In the genomic region with DNA sequence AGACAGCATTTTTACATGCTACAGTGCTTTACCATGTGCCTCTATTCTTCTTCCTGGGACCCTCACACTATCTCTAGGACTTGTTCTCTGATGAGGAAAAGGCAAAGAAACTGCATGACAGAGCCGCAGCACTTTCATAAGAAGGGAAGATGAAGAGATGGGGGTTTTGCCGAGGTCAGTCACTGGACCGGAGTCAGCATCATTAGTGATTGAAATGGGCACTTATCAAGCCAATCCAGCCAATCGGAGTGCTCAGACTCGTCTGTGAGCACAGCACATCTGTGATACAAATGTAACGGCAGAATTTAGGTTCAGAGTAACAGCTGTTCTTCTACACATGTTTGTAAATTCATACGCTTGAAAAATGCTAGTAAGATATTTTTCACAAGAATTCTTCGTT, we compare ENCODE assay signal across 10 mouse cellular contexts.
A peak's percentile ranks its signal among the peaks of the same experiment; 100 is the strongest.
DNase-seq lines count a peak whose midpoint lies in the region; ATAC-seq and TF ChIP-seq lines count a peak whose summit lies in the region.
"Had no signal": no experiment of that assay in that cellular context is flagged by ENCODE, and none has a peak within 500 bp of the region (broad histone marks: within the 10 kb centered on the region; RNA-seq: fewer than 3 reads in every experiment).

No protein-coding gene starts in this region.

- 62% methylated on average over 8 of the region's 8 CpGs for WGBS in heart, embryonic 11.5 days (ENCODE audit: insufficient replicate concordance)
- WGBS in hindbrain, embryonic 11.5 days: 49% methylated on average over 8 of the region's 8 CpGs
- WGBS in midbrain, embryonic 15.5 days: 34% methylated on average over 8 of the region's 8 CpGs

- H3K4me1 ChIP-seq in heart, embryonic 11.5 days (ENCODE audit: control insufficient read depth, insufficient read depth, low read length): peaks cover 33% of the 10 kb centered on the region
- H3K4me1 ChIP-seq in cortical plate, adult 2 months (ENCODE audit: control insufficient read depth, insufficient read depth, low read length): peaks cover 11% of the 10 kb centered on the region
- H3K4me1 ChIP-seq in hindbrain, embryonic 11.5 days (replicated peaks; ENCODE audit: control insufficient read depth, insufficient read depth, low read length): peaks cover 23% of the 10 kb centered on the region; the same call in 1 of the 2 replicates
- H3K4me1 ChIP-seq in midbrain, embryonic 15.5 days: peaks cover 68% of the 10 kb centered on the region

- no peak overlapping the region for H3K4me2 ChIP-seq in heart, embryonic 11.5 days
- peak overlapping the region; percentile 44; the same call in 1 of the 2 replicates for H3K4me2 ChIP-seq in hindbrain, embryonic 11.5 days (replicated peaks; ENCODE audit: low read depth, low read length)
- H3K4me2 ChIP-seq in midbrain, embryonic 15.5 days: peak overlapping the region; percentile 51

- no peak for TF ChIP-seq CTCF in cortical plate, adult 2 months (IDR thresholded peaks at IDR 0.05; ENCODE audit: extremely low read depth, insufficient read depth, low read length)

- H3K9me3 ChIP-seq in heart, embryonic 11.5 days (replicated peaks; ENCODE audit: control insufficient read depth, low read length): no peaks in the 10 kb centered on the region
- H3K9me3 ChIP-seq in hindbrain, embryonic 11.5 days (ENCODE audit: control insufficient read depth, low read length): no peaks in the 10 kb centered on the region
- H3K9me3 ChIP-seq in midbrain, embryonic 15.5 days: no peaks in the 10 kb centered on the region
- H3K9me3 ChIP-seq: liver, embryonic 13.5 days had no signal

- ATAC-seq in heart, embryonic 11.5 days (replicated peaks; ENCODE audit: insufficient number of reproducible peaks, low FRiP score, low TSS enrichment): no peak
- ATAC-seq in hindbrain, embryonic 11.5 days (ENCODE audit: low FRiP score): peak; percentile 26; the same call in 1 of the 2 replicates
- no peak for ATAC-seq in midbrain, embryonic 15.5 days (replicated peaks)

- H3K9ac ChIP-seq in heart, embryonic 11.5 days (ENCODE audit: low read depth, low read length): no peak overlapping the region
- no peak overlapping the region for H3K9ac ChIP-seq in hindbrain, embryonic 11.5 days (ENCODE audit: low read depth, low read length)
- peak overlapping the region; percentile 11; the same call in 1 of the 2 replicates for H3K9ac ChIP-seq in midbrain, embryonic 15.5 days
- H3K9ac ChIP-seq: liver, embryonic 13.5 days had no signal

- 0 out of 2 replicates have a peak overlapping the region, but pooled peaks have one; percentile 29 for H3K27ac ChIP-seq in heart, embryonic 11.5 days (ENCODE audit: low read depth, low read length)
- H3K27ac ChIP-seq in cortical plate, adult 2 months (ENCODE audit: insufficient read depth, low read length): 0 out of 2 replicates have a peak overlapping the region, but pooled peaks have one; percentile 8
- peak overlapping the region; percentile 94 for H3K27ac ChIP-seq in hindbrain, embryonic 11.5 days (ENCODE audit: low read depth, low read length)
- peak overlapping the region; percentile 75 for H3K27ac ChIP-seq in midbrain, embryonic 15.5 days
- H3K27ac ChIP-seq: kidney, postnatal 0 days; liver, embryonic 13.5 days had no signal

- H3K36me3 ChIP-seq in heart, embryonic 11.5 days (ENCODE audit: control insufficient read depth, insufficient read depth, low read length): no peaks in the 10 kb centered on the region
- no peaks in the 10 kb centered on the region for H3K36me3 ChIP-seq in hindbrain, embryonic 11.5 days (ENCODE audit: control insufficient read depth, insufficient read depth, low read length)
- H3K36me3 ChIP-seq in midbrain, embryonic 15.5 days (replicated peaks): no peaks in the 10 kb centered on the region
- H3K36me3 ChIP-seq: liver, embryonic 13.5 days had no signal

- no peak overlapping the region for H3K4me3 ChIP-seq in heart, embryonic 11.5 days (ENCODE audit: low read depth, low read length)
- H3K4me3 ChIP-seq in cortical plate, adult 2 months (ENCODE audit: insufficient read depth, low read length): no peak overlapping the region; the same call in 1 of the 2 replicates
- H3K4me3 ChIP-seq in hindbrain, embryonic 11.5 days (ENCODE audit: low read depth, low read length): no peak overlapping the region
- 0 out of 2 replicates have a peak overlapping the region, but pooled peaks have one; percentile 16 for H3K4me3 ChIP-seq in midbrain, embryonic 15.5 days
- H3K4me3 ChIP-seq: liver, embryonic 13.5 days had no signal

- DNase-seq in heart, postnatal 4 days: no peak
- peak; percentile 47 for DNase-seq in hindbrain, embryonic 11.5 days (ENCODE audit: low spot score)
- DNase-seq in spleen, postnatal 10 days (ENCODE audit: low spot score in 2 of 2): no peak
- DNase-seq in adrenal gland, postnatal 4 days (ENCODE audit: low spot score in 2 of 2): no peak
- DNase-seq in lung, postnatal 36 days: no peak
- DNase-seq: liver, embryonic 13.5 days had no signal

- TF ChIP-seq POLR2A in cortical plate, adult 2 months (IDR thresholded peaks at IDR 0.05; ENCODE audit: extremely low read depth, insufficient read depth, low read length): no peak

- H3K27me3 ChIP-seq in heart, embryonic 11.5 days (ENCODE audit: control insufficient read depth, insufficient read depth, low read length): no peaks in the 10 kb centered on the region
- H3K27me3 ChIP-seq in hindbrain, embryonic 11.5 days (ENCODE audit: control insufficient read depth, insufficient read depth, low read length): no peaks in the 10 kb centered on the region
- H3K27me3 ChIP-seq in midbrain, embryonic 15.5 days (replicated peaks): no peaks in the 10 kb centered on the region
- H3K27me3 ChIP-seq: liver, embryonic 13.5 days had no signal

Comparison
In these comparisons a context has a peak if more than half of its experiments do, and no peak if none do; other contexts are left out.
1. H3K27ac ChIP-seq: peak in every context shown above with its lines; median percentile 94 in hindbrain, embryonic 11.5 days; 75 in midbrain, embryonic 15.5 days; 29 in heart, embryonic 11.5 days; 8 in cortical plate, adult 2 months.